9 mouse cellular contexts compared by ENCODE assay signal in genomic region chr16:75696176-75696575, GRCm38 (mm10).
DNase-seq lines count a peak whose midpoint lies in the region; ATAC-seq and TF ChIP-seq lines count a peak whose summit lies in the region.
"Had no signal": no experiment of that assay in that cellular context is flagged by ENCODE, and none has a peak within 500 bp of the region (broad histone marks: within the 10 kb centered on the region; RNA-seq: fewer than 3 reads in every experiment).

No protein-coding gene starts in this region.

- no peak overlapping the region for H3K4me2 ChIP-seq in midbrain, embryonic 15.5 days
- H3K4me2 ChIP-seq in embryonic facial prominence, embryonic 14.5 days (ENCODE audit: low read depth, low read length): no peak overlapping the region
- H3K4me2 ChIP-seq in hindbrain, embryonic 11.5 days (replicated peaks; ENCODE audit: low read depth, low read length): no peak overlapping the region

- H3K9me3 ChIP-seq in midbrain, embryonic 10.5 days (replicated peaks): no peaks in the 10 kb centered on the region
- H3K9me3 ChIP-seq in midbrain, embryonic 15.5 days: no peaks in the 10 kb centered on the region
- no peaks in the 10 kb centered on the region for H3K9me3 ChIP-seq in embryonic facial prominence, embryonic 14.5 days (ENCODE audit: control insufficient read depth, low read length)
- H3K9me3 ChIP-seq in hindbrain, embryonic 11.5 days (ENCODE audit: control insufficient read depth, low read length): no peaks in the 10 kb centered on the region

- no peaks in the 10 kb centered on the region for H3K27me3 ChIP-seq in midbrain, embryonic 10.5 days (ENCODE audit: low read depth, poor library complexity, severe bottlenecking)
- no peaks in the 10 kb centered on the region for H3K27me3 ChIP-seq in midbrain, embryonic 15.5 days (replicated peaks)
- H3K27me3 ChIP-seq in embryonic facial prominence, embryonic 14.5 days (replicated peaks; ENCODE audit: control insufficient read depth, insufficient read depth, low read length): no peaks in the 10 kb centered on the region
- no peaks in the 10 kb centered on the region for H3K27me3 ChIP-seq in hindbrain, embryonic 11.5 days (ENCODE audit: control insufficient read depth, insufficient read depth, low read length)
- H3K27me3 ChIP-seq in spleen, adult 2 months (ENCODE audit: control insufficient read depth, insufficient read depth, low read length): no peaks in the 10 kb centered on the region

- H3K9ac ChIP-seq in midbrain, embryonic 15.5 days: no peak overlapping the region
- no peak overlapping the region for H3K9ac ChIP-seq in embryonic facial prominence, embryonic 14.5 days (ENCODE audit: low read depth, low read length)
- no peak overlapping the region for H3K9ac ChIP-seq in hindbrain, embryonic 11.5 days (ENCODE audit: low read depth, low read length)

- no peak overlapping the region for H3K4me3 ChIP-seq in midbrain, embryonic 10.5 days
- no peak overlapping the region for H3K4me3 ChIP-seq in midbrain, embryonic 15.5 days
- no peak overlapping the region for H3K4me3 ChIP-seq in bone marrow, adult 2 months (replicated peaks; ENCODE audit: control insufficient read depth, low read depth, low read length)
- H3K4me3 ChIP-seq in embryonic facial prominence, embryonic 14.5 days (ENCODE audit: low read depth, low read length): no peak overlapping the region
- no peak overlapping the region for H3K4me3 ChIP-seq in hindbrain, embryonic 11.5 days (ENCODE audit: low read depth, low read length)
- H3K4me3 ChIP-seq in spleen, adult 2 months (ENCODE audit: extremely low read depth, insufficient read depth, insufficient read length): no peak overlapping the region
- H3K4me3 ChIP-seq: myocyte had no signal

- 21% methylated on average over 2 of the region's 2 CpGs for WGBS in midbrain, embryonic 10.5 days
- WGBS in midbrain, embryonic 15.5 days: 23% methylated on average over 2 of the region's 2 CpGs
- 3% methylated on average over 2 of the region's 2 CpGs for WGBS in bone marrow, adult 2 months
- 17% methylated on average over 2 of the region's 2 CpGs for WGBS in embryonic facial prominence, embryonic 14.5 days
- WGBS in hindbrain, embryonic 11.5 days: 29% methylated on average over 2 of the region's 2 CpGs
- WGBS in spleen, adult 2 months: 5% methylated on average over 2 of the region's 2 CpGs

- no peak for ATAC-seq in midbrain, embryonic 15.5 days (replicated peaks)
- ATAC-seq in embryonic facial prominence, embryonic 14.5 days (ENCODE audit: low read depth): no peak
- ATAC-seq in hindbrain, embryonic 11.5 days (ENCODE audit: low FRiP score): peak; percentile 74

- no peaks in the 10 kb centered on the region for H3K36me3 ChIP-seq in midbrain, embryonic 10.5 days
- H3K36me3 ChIP-seq in midbrain, embryonic 15.5 days (replicated peaks): no peaks in the 10 kb centered on the region
- no peaks in the 10 kb centered on the region for H3K36me3 ChIP-seq in embryonic facial prominence, embryonic 14.5 days (ENCODE audit: control insufficient read depth, insufficient read depth, low read length)
- no peaks in the 10 kb centered on the region for H3K36me3 ChIP-seq in hindbrain, embryonic 11.5 days (ENCODE audit: control insufficient read depth, insufficient read depth, low read length)
- no peaks in the 10 kb centered on the region for H3K36me3 ChIP-seq in spleen, adult 2 months (ENCODE audit: control insufficient read depth, insufficient read depth, low read length)

- no peak overlapping the region for H3K27ac ChIP-seq in midbrain, embryonic 10.5 days (replicated peaks)
- no peak overlapping the region for H3K27ac ChIP-seq in midbrain, embryonic 15.5 days
- H3K27ac ChIP-seq in bone marrow, adult 2 months (ENCODE audit: control insufficient read depth, insufficient read depth, low read depth, low read length, poor library complexity): no peak overlapping the region
- H3K27ac ChIP-seq in embryonic facial prominence, embryonic 14.5 days (replicated peaks; ENCODE audit: low read depth, low read length): no peak overlapping the region
- H3K27ac ChIP-seq in hindbrain, embryonic 11.5 days (ENCODE audit: low read depth, low read length): no peak overlapping the region
- H3K27ac ChIP-seq in spleen, adult 2 months (ENCODE audit: insufficient read depth, low read length): no peak overlapping the region

- peak; percentile 25 for DNase-seq in midbrain, embryonic 10.5 days (ENCODE audit: low spot score)
- peak; percentile 55 for DNase-seq in embryonic facial prominence, embryonic 14.5 days (ENCODE audit: low spot score)
- peak; percentile 72 for DNase-seq in hindbrain, embryonic 11.5 days (ENCODE audit: low spot score)
- DNase-seq in layer of hippocampus, postnatal 25 days (ENCODE audit: extremely low spot score in 1 of 2, low spot score in 1 of 2): peak; percentile 9 to 48
- peak; percentile 62 for DNase-seq in lung, postnatal 25 days (ENCODE audit: low spot score)
- DNase-seq in spleen, adult 2 months (ENCODE audit: low read depth in 1 of 2, low spot score in 2 of 2): peak; percentile 3 to 15

- H3K4me1 ChIP-seq in midbrain, embryonic 10.5 days: no peaks in the 10 kb centered on the region
- no peaks in the 10 kb centered on the region for H3K4me1 ChIP-seq in midbrain, embryonic 15.5 days
- no peaks in the 10 kb centered on the region for H3K4me1 ChIP-seq in bone marrow, adult 2 months (ENCODE audit: control insufficient read depth, insufficient read depth, low read length)
- H3K4me1 ChIP-seq in embryonic facial prominence, embryonic 14.5 days (ENCODE audit: control insufficient read depth, insufficient read depth, low read length): no peaks in the 10 kb centered on the region
- H3K4me1 ChIP-seq in hindbrain, embryonic 11.5 days (replicated peaks; ENCODE audit: control insufficient read depth, insufficient read depth, low read length): no peaks in the 10 kb centered on the region
- H3K4me1 ChIP-seq in spleen, adult 2 months (ENCODE audit: control insufficient read depth, insufficient read depth, insufficient read length): no peaks in the 10 kb centered on the region

- TF ChIP-seq POLR2A in bone marrow, adult 2 months (IDR thresholded peaks at IDR 0.05; ENCODE audit: borderline replicate concordance, control insufficient read depth, low read depth, low read length): no peak
- no peak for TF ChIP-seq POLR2A in spleen, adult 2 months (IDR thresholded peaks at IDR 0.05; ENCODE audit: low read depth, low read length)

- TF ChIP-seq CTCF in bone marrow, adult 2 months (IDR thresholded peaks at IDR 0.05; ENCODE audit: control insufficient read depth, insufficient read depth, low read length): peak; percentile 53
- TF ChIP-seq CTCF in spleen, adult 2 months (IDR thresholded peaks at IDR 0.05; ENCODE audit: extremely low read depth, insufficient read depth, insufficient read length, insufficient replicate concordance): peak; percentile 45; the same call in 1 of the 2 replicates

Comparison
In these comparisons a context has a peak if more than half of its experiments do, and no peak if none do; other contexts are left out.
1. DNase-seq: peak in every context shown above with its lines; median percentile 72 in hindbrain, embryonic 11.5 days; 62 in lung, postnatal 25 days; 55 in embryonic facial prominence, embryonic 14.5 days; 28 in layer of hippocampus, postnatal 25 days; 25 in midbrain, embryonic 10.5 days; 9 in spleen, adult 2 months.